Mouse (Mus musculus): ENCODE results near the gene Dagla. TPM values are rescaled to one million over a fixed set of nuclear protein-coding genes. Genes with fewer than 3 reads are reported as not detected.

Gene Dagla
- polyA plus RNA-seq, 1 experiment from 2014 or later: 1.7 TPM

- Histone ChIP-seq H3K27me3 (ENCODE audit: poor library complexity, severe bottlenecking) (peaks cover 65% of the 10 kb centered on the region), H3K4me3 (no peak overlapping the region), H3K9me3 (no peaks in the 10 kb centered on the region), H3K27ac (no peak overlapping the region), H3K36me3 (replicated peaks) (no peaks in the 10 kb centered on the region), H3K4me1 (peaks cover 29% of the 10 kb centered on the region)
- WGBS: 88% methylated on average over 12 of the region's 12 CpGs
- no peak for DNase-seq (ENCODE audit: extremely low spot score, low spot score)
Observed at GRCm38 (mm10) chr19:10305640-10306039, 963 bp upstream of the Dagla start.

- DNase-seq (ENCODE audit: extremely low spot score, low spot score): no peak
- peak overlapping the region; percentile 87 for H3K27ac ChIP-seq
- peaks cover 29% of the 10 kb centered on the region for H3K4me1 ChIP-seq
- H3K9me3 ChIP-seq: no peaks in the 10 kb centered on the region
- H3K27me3 ChIP-seq (ENCODE audit: poor library complexity, severe bottlenecking): peaks cover 65% of the 10 kb centered on the region
- H3K36me3 ChIP-seq (replicated peaks): no peaks in the 10 kb centered on the region
- H3K4me3 ChIP-seq: peak overlapping the region; percentile 78
- WGBS: 6% methylated on average over 36 of the region's 37 CpGs
Observed at GRCm38 (mm10) chr19:10304395-10304794, 282 bp downstream of the Dagla start.

GRCm38 (mm10) chr19:10302852-10303251 is 1.8 kb downstream of the Dagla start:
- no peaks in the 10 kb centered on the region for H3K9me3 ChIP-seq
- DNase-seq (ENCODE audit: extremely low spot score, low spot score): no peak
- no peak overlapping the region for H3K27ac ChIP-seq
- peaks cover 65% of the 10 kb centered on the region for H3K27me3 ChIP-seq (ENCODE audit: poor library complexity, severe bottlenecking)
- H3K4me3 ChIP-seq: no peak overlapping the region
- H3K36me3 ChIP-seq (replicated peaks): no peaks in the 10 kb centered on the region
- H3K4me1 ChIP-seq: peaks cover 23% of the 10 kb centered on the region
- WGBS: 98% methylated on average over 3 of the region's 3 CpGs

- Histone ChIP-seq H3K4me3 (no peak overlapping the region), H3K4me1 (peaks cover 28% of the 10 kb centered on the region), H3K27me3 (ENCODE audit: poor library complexity, severe bottlenecking) (peaks cover 56% of the 10 kb centered on the region), H3K9me3 (no peaks in the 10 kb centered on the region), H3K36me3 (replicated peaks) (no peaks in the 10 kb centered on the region), H3K27ac (no peak overlapping the region)
- 89% methylated on average over 4 of the region's 4 CpGs for WGBS
- DNase-seq (ENCODE audit: extremely low spot score, low spot score): no peak
Observed at GRCm38 (mm10) chr19:10301866-10302356, 2.8 kb downstream of the Dagla start.

- Histone ChIP-seq H3K27ac (no peak overlapping the region), H3K9me3 (no peaks in the 10 kb centered on the region), H3K4me1 (peaks cover 34% of the 10 kb centered on the region), H3K4me3 (no peak overlapping the region), H3K36me3 (replicated peaks) (no peaks in the 10 kb centered on the region), H3K27me3 (ENCODE audit: poor library complexity, severe bottlenecking) (peaks cover 51% of the 10 kb centered on the region)
- DNase-seq (ENCODE audit: extremely low spot score, low spot score): no peak
- 84% methylated on average over 11 of the region's 11 CpGs for WGBS
Observed at GRCm38 (mm10) chr19:10301263-10301662, 3.4 kb downstream of the Dagla start.

- Histone ChIP-seq H3K4me1 (peaks cover 39% of the 10 kb centered on the region), H3K27ac (no peak overlapping the region)
- 89% methylated on average over 4 of the region's 4 CpGs for WGBS
Observed at GRCm38 (mm10) chr19:10300809-10301208, 3.9 kb downstream of the Dagla start.

GRCm38 (mm10) chr19:10298268-10298667 is 6.4 kb downstream of the Dagla start:
- Histone ChIP-seq H3K4me1 (peaks cover 38% of the 10 kb centered on the region), H3K27ac (no peak overlapping the region)
- 78% methylated on average over 4 of the region's 4 CpGs for WGBS

More at GRCm38 (mm10) chr19:10300809-10301208, 3.9 kb downstream of the Dagla start:
- DNase-seq (ENCODE audit: extremely low spot score, low spot score): no peak
- H3K36me3 ChIP-seq (replicated peaks): no peaks in the 10 kb centered on the region
- H3K9me3 ChIP-seq: no peaks in the 10 kb centered on the region
- peaks cover 47% of the 10 kb centered on the region for H3K27me3 ChIP-seq (ENCODE audit: poor library complexity, severe bottlenecking)
- no peak overlapping the region for H3K4me3 ChIP-seq

GRCm38 (mm10) chr19:10297041-10297503 is 7.6 kb downstream of the Dagla start:
- DNase-seq (ENCODE audit: extremely low spot score, low spot score): no peak
- Histone ChIP-seq H3K36me3 (replicated peaks) (no peaks in the 10 kb centered on the region), H3K9me3 (no peaks in the 10 kb centered on the region), H3K27me3 (ENCODE audit: poor library complexity, severe bottlenecking) (peaks cover 9% of the 10 kb centered on the region; the same call in 1 of the 2 replicates), H3K4me3 (no peak overlapping the region), H3K27ac (peak overlapping the region; percentile 65), H3K4me1 (peaks cover 38% of the 10 kb centered on the region)
- WGBS: 35% methylated on average over 8 of the region's 8 CpGs

More at GRCm38 (mm10) chr19:10298268-10298667, 6.4 kb downstream of the Dagla start:
- Histone ChIP-seq H3K9me3 (no peaks in the 10 kb centered on the region), H3K4me3 (no peak overlapping the region), H3K27me3 (ENCODE audit: poor library complexity, severe bottlenecking) (peaks cover 21% of the 10 kb centered on the region), H3K36me3 (replicated peaks) (no peaks in the 10 kb centered on the region)
- DNase-seq (ENCODE audit: extremely low spot score, low spot score): no peak

GRCm38 (mm10) chr19:10296306-10296705 is 8.4 kb downstream of the Dagla start:
- Histone ChIP-seq H3K4me1 (peaks cover 38% of the 10 kb centered on the region), H3K27me3 (ENCODE audit: poor library complexity, severe bottlenecking) (peaks cover 3% of the 10 kb centered on the region; the same call in 1 of the 2 replicates), H3K4me3 (no peak overlapping the region), H3K9me3 (no peaks in the 10 kb centered on the region), H3K36me3 (replicated peaks) (no peaks in the 10 kb centered on the region), H3K27ac (peak overlapping the region; percentile 65)
- WGBS: 36% methylated on average over 5 of the region's 5 CpGs
- DNase-seq (ENCODE audit: extremely low spot score, low spot score): no peak

- no peak for DNase-seq (ENCODE audit: extremely low spot score, low spot score)
Observed at GRCm38 (mm10) chr19:10294631-10295562, 9.8 kb downstream of the Dagla start.

GRCm38 (mm10) chr19:10293987-10294386 is 10.7 kb downstream of the Dagla start:
- Histone ChIP-seq H3K36me3 (replicated peaks) (no peaks in the 10 kb centered on the region), H3K4me1 (peaks cover 51% of the 10 kb centered on the region), H3K27ac (peak overlapping the region; percentile 65), H3K9me3 (no peaks in the 10 kb centered on the region), H3K4me3 (no peak overlapping the region), H3K27me3 (ENCODE audit: poor library complexity, severe bottlenecking) (no peaks in the 10 kb centered on the region; the same call in 1 of the 2 replicates)
- WGBS: 89% methylated on average over 5 of the region's 5 CpGs
- no peak for DNase-seq (ENCODE audit: extremely low spot score, low spot score)

More at GRCm38 (mm10) chr19:10294631-10295562, 9.8 kb downstream of the Dagla start:
- WGBS: 47% methylated on average over 20 of the region's 20 CpGs
- Histone ChIP-seq H3K4me3 (peak overlapping the region; percentile 14; the same call in 1 of the 2 replicates), H3K36me3 (replicated peaks) (no peaks in the 10 kb centered on the region), H3K4me1 (peaks cover 50% of the 10 kb centered on the region), H3K27me3 (ENCODE audit: poor library complexity, severe bottlenecking) (no peaks in the 10 kb centered on the region; the same call in 1 of the 2 replicates), H3K9me3 (no peaks in the 10 kb centered on the region), H3K27ac (peak overlapping the region; percentile 65)

- no peaks in the 10 kb centered on the region for H3K9me3 ChIP-seq
- peaks cover 47% of the 10 kb centered on the region for H3K4me1 ChIP-seq
- WGBS: 87% methylated on average over 9 of the region's 9 CpGs
- H3K36me3 ChIP-seq (replicated peaks): no peaks in the 10 kb centered on the region
- DNase-seq (ENCODE audit: extremely low spot score, low spot score): no peak
- peak overlapping the region; percentile 40 for H3K27ac ChIP-seq
- no peak overlapping the region for H3K4me3 ChIP-seq
- H3K27me3 ChIP-seq (ENCODE audit: poor library complexity, severe bottlenecking): no peaks in the 10 kb centered on the region; the same call in 1 of the 2 replicates
Observed at GRCm38 (mm10) chr19:10291896-10292490, 12.7 kb downstream of the Dagla start.

All from forebrain, embryonic 10.5 days (tissue).